Mouse (Mus musculus) embryonic fibroblast, embryonic 13.5 days (primary cell): ENCODE results near the gene Togaram2.

ENCODE experiments used
- CTCF ChIP-seq: IDR thresholded peaks from 2 replicates; pipeline ENCODE4 v1.5.1; 2011; ENCODE audit warnings: mild to moderate bottlenecking, control low read depth, low read length, moderate library complexity, borderline replicate concordance; ENCODE audit not compliant: insufficient read depth
- POLR2A ChIP-seq: IDR thresholded peaks from 2 replicates; pipeline ENCODE4 v1.6.1; 2011; ENCODE audit warnings: low read depth, mild to moderate bottlenecking, control low read depth, low read length, moderate library complexity

- TF ChIP-seq CTCF (no peak), POLR2A (no peak)
Observed at GRCm38 (mm10) chr17:71650011-71650410, 23.1 kb upstream of the Togaram2 start.
